Mouse (Mus musculus) embryonic facial prominence, embryonic 13.5 days (tissue): ENCODE measurements around the gene Olfr1318. TPM values are rescaled to one million over a fixed set of nuclear protein-coding genes. Genes with fewer than 3 reads are reported as not detected.
A peak's percentile ranks its signal among the peaks of the same experiment; 100 is the strongest.

ENCODE experiments used
- ATAC-seq: fragments of 200-750 bp; cut with Nextera tagmentation; 2 replicates; pipeline ENCODE4 v1.8.0; 2017; ENCODE audit warnings: low read depth; ENCODE audit not compliant: insufficient number of reproducible peaks, insufficient read depth, low FRiP score, low TSS enrichment
- H3K27ac ChIP-seq: fragments of 300-500 bp; sonication (generic); 2 replicates; pipeline ENCODE4 v1.5.1; 2015; ENCODE audit warnings: moderate library complexity, mild to moderate bottlenecking, inconsistent platforms
- H3K27me3 ChIP-seq: fragments of 300-500 bp; sonication (generic); 2 replicates; pipeline ENCODE4 v1.6.1; 2015; ENCODE audit warnings: mild to moderate bottlenecking, inconsistent platforms
- H3K36me3 ChIP-seq: fragments of 300-500 bp; sonication (generic); 2 replicates; pipeline ENCODE4 v1.6.1; 2015; ENCODE audit warnings: mild to moderate bottlenecking, inconsistent platforms
- H3K4me1 ChIP-seq: fragments of 300-500 bp; sonication (generic); 2 replicates; pipeline ENCODE4 v1.6.1; 2015; ENCODE audit warnings: inconsistent platforms
- H3K4me2 ChIP-seq: fragments of 300-500 bp; sonication (generic); 2 replicates; pipeline ENCODE4 v1.6.1; 2015; ENCODE audit warnings: moderate library complexity, mild to moderate bottlenecking, inconsistent platforms
- H3K4me3 ChIP-seq: fragments of 300-500 bp; sonication (generic); 2 replicates; pipeline ENCODE4 v1.5.1; 2015; ENCODE audit warnings: mild to moderate bottlenecking, inconsistent platforms
- H3K9ac ChIP-seq: fragments of 300-500 bp; sonication (generic); 2 replicates; pipeline ENCODE4 v1.6.1; 2015; ENCODE audit warnings: mild to moderate bottlenecking, inconsistent platforms
- H3K9me3 ChIP-seq: fragments of 300-500 bp; sonication (generic); 2 replicates; pipeline ENCODE4 v1.6.1; 2016; ENCODE audit warnings: inconsistent platforms
- WGBS: fragments of 180-500 bp; shearing (Covaris S2); methylation state at CpG from one replicate; pipeline ENCODE4 v1.1.7; 2015; ENCODE audit warnings: mixed read lengths; 5-methylcytosine and 5-hydroxymethylcytosine counted together
- polyA plus RNA-seq: library from polyadenylated mRNA; unstranded; fragments of >200 nt; fragmentation: Nextera tagmentation; extraction: Ambion mirVana; gene quantifications from 2 replicates; pipeline ENCODE4 v1.2.1, GENCODE M21; 2015

Olfr1318 gene
- not detected in 2 replicates for polyA plus RNA-seq

DNA sequence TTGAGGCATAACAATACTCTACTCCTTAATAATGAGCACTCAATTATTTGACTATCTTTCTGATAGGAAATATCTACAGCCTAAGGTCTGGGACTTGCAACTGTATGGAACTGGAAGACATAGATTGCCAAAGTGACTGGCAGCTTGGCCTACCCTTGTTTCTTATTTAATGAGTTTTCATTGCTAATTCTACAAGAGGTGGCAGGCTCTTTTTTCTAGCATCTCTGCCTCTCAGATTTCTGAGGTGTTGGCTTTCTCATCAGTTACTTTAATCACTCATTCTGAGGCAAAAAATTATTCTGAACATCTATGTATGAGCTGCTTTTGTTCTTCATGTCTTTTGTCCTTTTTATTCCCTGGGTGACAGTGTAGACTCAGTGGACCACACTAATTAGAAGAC lies at the start of gene Olfr1318:
Gene Olfr1318, plus strand, starts transcription at position 301 of the 400 bp plus-strand sequence.
- Histone ChIP-seq H3K27ac (no peak within 1 kb of the TSS), H3K27me3 (no peaks in the 10 kb centered on the region), H3K9ac (no peak within 1 kb of the TSS), H3K4me3 (no peak within 1 kb of the TSS), H3K4me2 (no peak within 1 kb of the TSS), H3K4me1 (no peaks in the 10 kb centered on the region), H3K9me3 (no peaks in the 10 kb centered on the region), H3K36me3 (no peaks in the 10 kb centered on the region)
- ATAC-seq, result no peak

DNA sequence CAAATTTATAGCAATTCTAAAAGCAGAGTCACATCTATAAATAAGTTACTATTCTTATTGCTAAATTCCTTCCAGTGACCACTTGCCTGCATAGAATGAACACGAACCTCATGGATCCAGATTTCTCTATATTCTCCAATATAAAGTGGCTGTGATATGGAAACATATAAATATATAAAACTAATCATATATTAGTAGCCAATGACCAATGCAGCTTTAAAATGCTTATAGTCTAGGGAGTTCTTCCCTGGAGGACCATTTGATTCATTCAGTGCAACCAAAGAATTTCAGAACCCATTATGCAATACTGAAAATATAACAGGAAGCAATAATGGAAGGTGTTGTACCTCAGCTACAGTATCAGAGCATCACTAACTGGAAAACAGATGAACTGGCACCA lies 38.7 kb upstream of the Olfr1318 start, which contains the start of gene Olfr1315-ps1:
Gene Olfr1315-ps1, minus strand, starts transcription at position 101 of the 400 bp plus-strand sequence.
- Histone ChIP-seq H3K4me1 (no peaks in the 10 kb centered on the region), H3K27ac (no peak within 1 kb of the TSS), H3K27me3 (no peaks in the 10 kb centered on the region), H3K9me3 (no peaks in the 10 kb centered on the region), H3K4me3 (no peak within 1 kb of the TSS), H3K36me3 (no peaks in the 10 kb centered on the region), H3K9ac (no peak within 1 kb of the TSS), H3K4me2 (no peak within 1 kb of the TSS)
- no peak for ATAC-seq
- 71% methylated on average over 1 of the region's 1 CpGs for WGBS

DNA sequence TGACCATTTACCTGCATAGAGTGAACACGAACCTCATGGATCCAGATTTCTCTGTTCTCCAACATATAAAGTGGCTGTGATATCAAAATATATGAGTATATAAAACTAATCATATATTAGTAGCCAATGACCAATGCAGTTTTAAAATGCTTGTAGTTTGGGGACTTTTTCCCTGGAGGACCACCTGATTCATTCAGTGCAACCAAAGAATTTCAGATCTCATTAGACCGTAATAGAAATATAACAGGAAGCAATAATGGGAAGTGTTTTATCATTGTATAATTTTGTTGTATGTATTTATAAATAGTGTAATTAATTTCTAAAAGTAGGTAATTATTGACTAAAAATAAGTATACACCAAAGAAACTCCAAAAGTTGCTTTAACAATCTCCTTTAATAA lies 19.1 kb upstream of the Olfr1318 start, which contains the start of gene Olfr1316:
Gene Olfr1316, minus strand, starts transcription at position 101 of the 400 bp plus-strand sequence.
- H3K9me3 ChIP-seq, result no peaks in the 10 kb centered on the region
- ATAC-seq, result no peak
- no peak within 1 kb of the TSS for H3K27ac ChIP-seq
- H3K36me3 ChIP-seq, result no peaks in the 10 kb centered on the region
- H3K4me3 ChIP-seq, result no peak within 1 kb of the TSS
- no peaks in the 10 kb centered on the region for H3K4me1 ChIP-seq
- no peaks in the 10 kb centered on the region for H3K27me3 ChIP-seq
- no peak within 1 kb of the TSS for H3K9ac ChIP-seq
- H3K4me2 ChIP-seq, result no peak within 1 kb of the TSS
- 84% methylated on average over 2 of the region's 2 CpGs for WGBS

DNA sequence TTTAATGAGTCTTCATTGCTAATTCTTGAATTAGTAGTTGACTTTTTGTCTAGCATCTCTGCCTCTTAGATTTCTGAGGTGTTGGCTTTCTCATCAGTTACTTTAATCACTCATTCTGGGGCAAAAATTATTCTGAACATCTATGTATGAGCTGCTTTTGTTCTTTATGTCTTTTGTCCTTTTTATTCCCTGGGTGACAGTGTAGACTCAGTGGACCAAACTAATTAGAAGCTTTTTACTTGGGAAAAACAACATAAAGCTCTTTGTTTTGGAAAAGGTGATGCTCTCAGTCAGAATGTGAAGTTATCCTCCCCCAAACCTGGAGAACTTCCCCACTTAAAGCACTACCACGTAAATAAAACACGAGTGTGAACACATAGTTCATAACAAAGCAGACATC lies 14.0 kb upstream of the Olfr1318 start, which contains the start of gene Olfr1317:
Gene Olfr1317, plus strand, starts transcription at position 301 of the 400 bp plus-strand sequence.
- Histone ChIP-seq H3K4me3 (no peak within 1 kb of the TSS), H3K9ac (no peak within 1 kb of the TSS), H3K4me2 (no peak within 1 kb of the TSS), H3K36me3 (no peaks in the 10 kb centered on the region), H3K9me3 (no peaks in the 10 kb centered on the region), H3K27ac (no peak within 1 kb of the TSS), H3K4me1 (no peaks in the 10 kb centered on the region), H3K27me3 (no peaks in the 10 kb centered on the region)
- no peak for ATAC-seq
- 67% methylated on average over 2 of the region's 2 CpGs for WGBS

DNA sequence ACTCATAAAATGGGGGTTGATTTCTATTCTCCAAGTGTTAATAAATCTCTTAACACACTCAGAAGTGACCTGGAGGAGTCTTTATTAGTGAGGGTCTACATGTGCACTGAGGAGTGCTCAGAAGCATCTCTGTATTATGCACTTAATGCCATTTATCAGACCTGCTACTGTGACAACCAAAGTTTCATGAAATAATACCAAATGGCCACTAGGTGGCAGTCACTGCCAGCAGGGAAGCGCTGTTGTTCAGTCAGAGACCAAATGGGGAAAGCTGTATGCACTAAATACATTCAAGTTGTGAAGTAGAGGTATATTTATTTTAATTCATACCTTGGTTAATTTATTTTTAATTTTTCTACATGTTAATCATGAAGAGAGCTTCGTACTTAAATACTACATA lies 42.9 kb downstream of the Olfr1318 start:
- H3K27ac ChIP-seq, result no peak overlapping the region
- no peak for ATAC-seq
- no peak overlapping the region for H3K4me3 ChIP-seq
- no peak overlapping the region for H3K9ac ChIP-seq
- H3K27me3 ChIP-seq, result no peaks in the 10 kb centered on the region
- no peaks in the 10 kb centered on the region for H3K4me1 ChIP-seq
- no peaks in the 10 kb centered on the region for H3K9me3 ChIP-seq
- WGBS, result 1% methylated on average over 2 of the region's 2 CpGs
- no peak overlapping the region for H3K4me2 ChIP-seq
- no peaks in the 10 kb centered on the region for H3K36me3 ChIP-seq

DNA sequence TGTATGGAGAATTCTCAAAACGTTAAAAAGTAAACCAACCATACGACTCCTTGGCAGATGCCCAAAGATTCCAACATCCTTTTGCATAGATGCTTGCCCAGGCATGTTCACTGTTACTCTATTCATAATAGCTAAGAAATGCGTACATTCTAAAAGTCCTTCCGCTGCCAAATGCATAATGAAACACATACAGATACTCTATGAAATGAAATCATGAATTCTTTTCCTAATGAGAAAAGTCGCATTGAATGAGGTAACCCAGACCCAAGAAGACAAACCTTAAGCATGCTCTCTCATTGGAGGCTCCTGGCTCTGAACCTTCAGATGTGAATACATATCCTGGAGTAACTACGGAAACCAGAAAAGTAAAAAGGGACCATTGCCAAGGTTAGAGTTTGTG lies 49.1 kb downstream of the Olfr1318 start:
- no peak overlapping the region for H3K4me3 ChIP-seq
- no peaks in the 10 kb centered on the region for H3K4me1 ChIP-seq
- H3K36me3 ChIP-seq, result no peaks in the 10 kb centered on the region
- no peaks in the 10 kb centered on the region for H3K27me3 ChIP-seq
- ATAC-seq, result 0 out of 2 replicates have a peak, but pooled peaks have one; percentile 52
- H3K9ac ChIP-seq, result no peak overlapping the region
- no peak overlapping the region for H3K27ac ChIP-seq
- WGBS, result 45% methylated on average over 6 of the region's 6 CpGs
- no peaks in the 10 kb centered on the region for H3K9me3 ChIP-seq
- H3K4me2 ChIP-seq, result no peak overlapping the region

Other genes starting within 250 kb of the Olfr1318 start
- not detected in 2 replicates for gene Olfr1306, start 237.9 kb upstream of the Olfr1318 start, polyA plus RNA-seq
- not detected in 2 replicates for gene Olfr1307, start 204.8 kb upstream of the Olfr1318 start, polyA plus RNA-seq
- not detected in 2 replicates for gene Olfr1308, start 189.3 kb upstream of the Olfr1318 start, polyA plus RNA-seq
- gene Olfr1309, start 163.9 kb upstream of the Olfr1318 start, polyA plus RNA-seq, result not detected in 2 replicates
- not detected in 2 replicates for gene Olfr1310, start 141.5 kb upstream of the Olfr1318 start, polyA plus RNA-seq
- gene Olfr1311, start 129.8 kb upstream of the Olfr1318 start, polyA plus RNA-seq, result not detected in 2 replicates
- not detected in 2 replicates for gene Olfr1312, start 104.0 kb upstream of the Olfr1318 start, polyA plus RNA-seq
- gene Olfr1313, start 76.4 kb upstream of the Olfr1318 start, polyA plus RNA-seq, result not detected in 2 replicates
- not detected in 2 replicates for gene Olfr1314, start 57.4 kb upstream of the Olfr1318 start, polyA plus RNA-seq
- gene Olfr1315-ps1, start 38.8 kb upstream of the Olfr1318 start, polyA plus RNA-seq, result not detected in 2 replicates
- gene Olfr1316, start 19.2 kb upstream of the Olfr1318 start, polyA plus RNA-seq, result not detected in 2 replicates
- not detected in 2 replicates for gene Olfr1317, start 13.9 kb upstream of the Olfr1318 start, polyA plus RNA-seq
- gene Lpcat4, start 85.3 kb downstream of the Olfr1318 start, polyA plus RNA-seq, result 15.3 and 15.4 TPM in 2 replicates
- not detected in 2 replicates for gene Nutm1, start 105.1 kb downstream of the Olfr1318 start, polyA plus RNA-seq
- 196 and 214 TPM in 2 replicates for gene Nop10, start 107.7 kb downstream of the Olfr1318 start, polyA plus RNA-seq
- 11.0 and 11.9 TPM in 2 replicates for gene Slc12a6, start 111.6 kb downstream of the Olfr1318 start, polyA plus RNA-seq
- gene Gm21985, start 112.1 kb downstream of the Olfr1318 start, polyA plus RNA-seq, result not detected in 2 replicates
- 104 and 111 TPM in 2 replicates for gene Emc4, start 213.8 kb downstream of the Olfr1318 start, polyA plus RNA-seq
- gene Katnbl1, start 225.0 kb downstream of the Olfr1318 start, polyA plus RNA-seq, result 46.6 and 47.7 TPM in 2 replicates